Mouse (Mus musculus): ENCODE data around the gene Tsc2. TPM values are rescaled to one million over a fixed set of nuclear protein-coding genes. Genes with fewer than 3 reads are reported as not detected.
A peak's percentile ranks its signal among the peaks of the same experiment; 100 is the strongest.

Gene Tsc2
- polyA plus RNA-seq, 1 experiment, result 230 TPM

DNA sequence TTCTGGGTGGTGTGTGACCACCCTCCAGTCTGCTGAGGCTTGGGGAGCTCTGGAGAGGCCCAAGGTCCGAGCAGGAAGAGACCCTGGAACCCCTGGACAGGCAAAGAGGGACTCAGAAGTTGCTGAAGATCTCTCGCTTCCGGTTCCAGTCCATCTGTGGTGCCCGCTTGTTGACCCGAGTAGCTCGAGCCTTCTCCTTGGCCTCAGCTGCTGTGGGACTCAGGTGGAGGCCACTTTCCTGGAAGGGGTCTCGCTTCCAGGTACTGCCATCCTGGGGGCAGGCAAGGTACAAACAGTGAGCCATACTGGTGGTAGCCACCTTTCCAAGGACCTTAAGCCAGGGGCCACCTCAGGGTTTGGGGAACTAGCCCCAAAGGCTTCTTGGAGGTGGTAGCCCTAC, 7.7 kb upstream of the Tsc2 start:
- no peak overlapping the region for H3K4me3 ChIP-seq (replicated peaks; ENCODE audit: extremely low read depth, low read depth, low read length)
- H3K4me1 ChIP-seq (ENCODE audit: control insufficient read depth, insufficient read depth, low read length), result peaks cover 49% of the 10 kb centered on the region
- no peak for TF ChIP-seq CTCF (IDR thresholded peaks at IDR 0.05; ENCODE audit: insufficient read depth, low read length)
- no peak for TF ChIP-seq POLR2A (IDR thresholded peaks at IDR 0.05; ENCODE audit: borderline replicate concordance, extremely low read depth, low read depth, low read length)
- DNase-seq, result peak; percentile 9
- 76% methylated on average over 7 of the region's 7 CpGs for WGBS

DNA sequence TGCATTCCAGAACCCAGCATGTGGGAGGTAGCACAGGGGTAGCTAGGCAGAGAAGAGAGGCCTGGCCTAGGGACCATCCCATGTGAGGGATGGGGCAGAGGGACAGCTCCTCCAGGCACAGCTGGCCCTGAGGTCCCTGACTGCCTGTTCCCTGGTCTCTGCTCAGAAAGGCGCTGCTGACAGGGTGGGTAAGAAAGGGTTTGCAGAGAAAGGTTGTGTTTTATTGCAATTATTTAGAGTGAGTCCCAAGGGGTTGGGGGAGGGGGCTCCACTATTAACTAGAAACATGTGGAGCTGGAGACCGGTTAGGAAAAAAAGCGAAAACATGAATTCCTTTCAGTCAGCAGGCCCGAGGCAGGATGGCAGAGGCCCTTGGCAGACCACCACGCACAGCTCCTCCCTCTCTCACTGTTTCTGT, 7.2 kb upstream of the Tsc2 start:
- no peak for DNase-seq
- WGBS, result 55% methylated on average over 5 of the region's 5 CpGs
- H3K4me3 ChIP-seq (replicated peaks; ENCODE audit: extremely low read depth, low read depth, low read length), result no peak overlapping the region
- peaks cover 52% of the 10 kb centered on the region for H3K4me1 ChIP-seq (ENCODE audit: control insufficient read depth, insufficient read depth, low read length)
- TF ChIP-seq POLR2A (IDR thresholded peaks at IDR 0.05; ENCODE audit: borderline replicate concordance, extremely low read depth, low read depth, low read length) (no peak), CTCF (IDR thresholded peaks at IDR 0.05; ENCODE audit: insufficient read depth, low read length) (no peak)

DNA sequence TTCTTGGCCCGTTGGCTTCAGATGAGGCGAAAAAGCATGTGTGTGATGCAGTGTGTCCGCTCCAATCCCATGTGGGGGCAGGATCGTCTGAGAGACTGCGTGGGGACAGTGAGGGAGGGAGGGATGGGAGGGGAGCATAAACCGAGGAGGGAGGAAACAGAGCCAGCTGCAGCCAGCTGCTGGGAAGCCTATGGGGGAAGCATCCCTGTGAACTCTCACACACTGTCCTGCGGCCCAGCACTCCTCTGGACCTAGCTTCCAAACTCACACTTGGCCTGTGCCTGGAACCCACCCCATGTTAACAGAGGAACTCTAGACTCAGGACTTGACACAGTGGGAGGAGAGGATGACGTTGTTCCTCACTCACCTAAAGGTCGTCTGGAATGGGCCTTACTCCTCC, 6.4 kb upstream of the Tsc2 start:
- no peak for DNase-seq
- TF ChIP-seq POLR2A (IDR thresholded peaks at IDR 0.05; ENCODE audit: borderline replicate concordance, extremely low read depth, low read depth, low read length), result no peak
- TF ChIP-seq CTCF (IDR thresholded peaks at IDR 0.05; ENCODE audit: insufficient read depth, low read length), result no peak
- 48% methylated on average over 9 of the region's 9 CpGs for WGBS
- H3K4me3 ChIP-seq (replicated peaks; ENCODE audit: extremely low read depth, low read depth, low read length), result no peak overlapping the region
- H3K4me1 ChIP-seq (ENCODE audit: control insufficient read depth, insufficient read depth, low read length), result peaks cover 56% of the 10 kb centered on the region

DNA sequence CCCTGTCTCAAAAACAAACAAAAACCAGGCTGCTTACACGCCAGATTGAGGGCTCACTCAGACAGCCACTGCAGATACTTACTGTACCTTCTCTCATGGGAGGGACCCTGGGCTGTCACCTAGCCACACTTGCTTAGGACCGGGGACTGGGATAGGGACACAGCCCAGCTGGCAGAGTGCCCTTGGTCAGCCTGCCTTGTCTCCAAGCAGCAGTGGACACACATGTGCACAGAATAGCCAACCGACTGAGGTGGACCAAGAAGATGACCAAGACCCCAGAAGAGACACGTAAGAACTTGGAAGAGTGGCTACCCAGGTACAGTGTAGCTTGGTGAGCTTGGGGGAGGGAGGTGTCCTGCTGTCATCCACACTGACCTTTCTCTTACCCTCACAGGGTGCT, 5.8 kb upstream of the Tsc2 start:
- no peak overlapping the region for H3K4me3 ChIP-seq (replicated peaks; ENCODE audit: extremely low read depth, low read depth, low read length)
- WGBS, result 48% methylated on average over 4 of the region's 4 CpGs
- DNase-seq, result peak; percentile 21
- no peak for TF ChIP-seq POLR2A (IDR thresholded peaks at IDR 0.05; ENCODE audit: borderline replicate concordance, extremely low read depth, low read depth, low read length)
- H3K4me1 ChIP-seq (ENCODE audit: control insufficient read depth, insufficient read depth, low read length), result peaks cover 60% of the 10 kb centered on the region

DNA sequence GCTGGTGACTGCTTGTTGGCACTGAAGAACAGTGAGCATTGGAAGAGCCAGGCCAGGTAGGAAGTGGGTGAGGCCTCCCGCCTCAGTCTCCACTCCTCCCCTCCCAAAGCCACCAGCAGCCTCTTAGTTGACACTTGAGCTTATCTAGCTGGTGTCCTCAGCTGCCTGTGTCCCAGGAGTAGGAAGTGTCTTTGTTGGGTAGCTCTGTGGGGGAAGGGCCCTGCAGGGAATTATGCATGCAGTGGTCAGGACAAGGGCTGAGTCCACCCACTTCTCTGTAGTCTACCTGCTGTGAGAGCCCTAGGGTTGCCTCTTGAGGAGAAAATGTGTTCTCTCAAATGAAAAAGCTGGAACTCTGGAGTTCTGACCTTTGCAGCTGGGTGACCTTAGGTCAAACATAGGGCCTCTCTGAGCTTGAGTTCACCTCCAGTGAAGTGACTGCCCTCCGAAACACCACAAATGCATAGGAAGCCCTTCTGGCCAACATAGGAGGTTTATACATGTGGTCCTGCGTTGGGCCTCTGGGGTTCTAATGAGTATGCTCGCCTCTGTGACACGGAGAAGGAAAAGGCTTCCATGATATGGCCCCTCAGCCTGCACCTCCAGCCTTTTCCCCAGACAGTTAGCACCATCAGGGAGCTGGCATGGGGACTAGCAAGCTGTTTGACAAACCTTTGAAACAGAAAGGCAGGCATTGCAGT, 4.5 kb upstream of the Tsc2 start:
- 54% methylated on average over 5 of the region's 5 CpGs for WGBS
- H3K4me1 ChIP-seq (ENCODE audit: control insufficient read depth, insufficient read depth, low read length), result peaks cover 62% of the 10 kb centered on the region
- TF ChIP-seq CTCF (IDR thresholded peaks at IDR 0.05; ENCODE audit: insufficient read depth, low read length) (no peak), POLR2A (IDR thresholded peaks at IDR 0.05; ENCODE audit: borderline replicate concordance, extremely low read depth, low read depth, low read length) (peak; percentile 46; the same call in 1 of the 2 replicates)
- H3K4me3 ChIP-seq (replicated peaks; ENCODE audit: extremely low read depth, low read depth, low read length), result no peak overlapping the region
- DNase-seq, result peak; percentile 64

DNA sequence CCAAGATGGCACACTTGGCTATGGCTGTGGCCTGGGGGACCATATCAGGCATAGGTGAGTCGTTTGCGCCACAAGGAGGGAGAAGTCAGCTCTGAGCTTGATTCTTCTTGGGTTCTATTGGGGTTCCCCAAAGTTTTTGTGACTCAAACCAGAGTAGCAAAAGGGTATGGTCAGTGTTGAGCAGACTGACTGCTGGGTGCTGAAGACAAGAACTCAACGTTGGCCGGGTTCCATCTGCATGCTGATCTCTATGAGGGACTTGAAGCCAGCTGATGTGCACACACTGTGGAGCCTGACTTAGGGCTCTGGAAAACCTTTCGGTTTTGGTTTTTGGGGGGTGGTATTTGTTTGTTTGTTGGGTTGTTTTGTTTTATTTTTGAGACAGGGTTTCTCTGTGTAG, 3.3 kb upstream of the Tsc2 start:
- 68% methylated on average over 5 of the region's 5 CpGs for WGBS
- DNase-seq, result peak; percentile 9
- no peak for TF ChIP-seq POLR2A (IDR thresholded peaks at IDR 0.05; ENCODE audit: borderline replicate concordance, extremely low read depth, low read depth, low read length)
- no peak for TF ChIP-seq CTCF (IDR thresholded peaks at IDR 0.05; ENCODE audit: insufficient read depth, low read length)

DNA sequence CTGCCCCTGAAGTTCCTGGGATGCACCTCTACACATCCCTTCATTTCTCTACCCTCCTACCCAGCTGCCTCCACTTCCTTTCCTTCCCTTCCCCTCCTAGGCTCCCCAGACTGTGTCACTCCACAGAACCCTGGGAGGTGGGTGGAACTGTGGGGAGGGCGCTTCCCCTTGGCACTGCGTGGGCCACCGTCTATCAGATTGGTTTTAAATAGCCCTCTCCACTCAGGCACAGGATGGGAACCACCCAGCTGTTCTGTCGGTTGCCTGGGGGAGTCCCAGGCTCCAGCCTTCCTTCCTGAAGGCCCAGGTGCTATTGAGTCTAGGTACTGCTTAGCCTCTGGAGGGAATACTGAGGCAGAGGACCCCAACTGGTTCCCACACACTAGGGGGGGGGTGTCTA, 2.6 kb upstream of the Tsc2 start:
- peaks cover 53% of the 10 kb centered on the region for H3K4me1 ChIP-seq (ENCODE audit: control insufficient read depth, insufficient read depth, low read length)
- 38% methylated on average over 4 of the region's 4 CpGs for WGBS
- DNase-seq, result peak; percentile 46
- peak; percentile 43; the same call in 1 of the 2 replicates for TF ChIP-seq POLR2A (IDR thresholded peaks at IDR 0.05; ENCODE audit: borderline replicate concordance, extremely low read depth, low read depth, low read length)
- TF ChIP-seq CTCF (IDR thresholded peaks at IDR 0.05; ENCODE audit: insufficient read depth, low read length), result no peak
- H3K4me3 ChIP-seq (replicated peaks; ENCODE audit: extremely low read depth, low read depth, low read length), result no peak overlapping the region

More for the DNA sequence above, 3.3 kb upstream of the Tsc2 start:
- H3K4me3 ChIP-seq (replicated peaks; ENCODE audit: extremely low read depth, low read depth, low read length), result no peak overlapping the region
- H3K4me1 ChIP-seq (ENCODE audit: control insufficient read depth, insufficient read depth, low read length), result peaks cover 59% of the 10 kb centered on the region

DNA sequence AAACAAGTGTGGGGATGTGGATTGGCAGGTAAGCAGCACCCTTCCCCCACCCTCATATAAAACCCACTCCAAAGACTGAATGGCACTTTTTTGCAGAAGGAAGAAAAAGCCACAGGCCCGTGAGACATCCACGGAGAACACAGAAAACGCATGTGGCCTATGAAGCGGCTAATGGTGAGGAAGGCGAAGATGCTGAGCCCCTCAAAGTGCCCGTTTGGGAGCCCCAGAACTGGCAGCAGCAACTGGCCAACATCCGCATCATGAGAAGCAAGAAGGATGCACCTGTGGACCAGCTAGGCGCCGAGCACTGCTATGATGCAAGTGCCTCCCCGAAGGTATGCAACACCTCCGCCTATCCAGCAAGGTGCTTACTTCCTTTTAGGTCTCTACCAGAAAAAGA, 1.4 kb upstream of the Tsc2 start:
- TF ChIP-seq POLR2A (IDR thresholded peaks at IDR 0.05; ENCODE audit: borderline replicate concordance, extremely low read depth, low read depth, low read length), result no peak
- TF ChIP-seq CTCF (IDR thresholded peaks at IDR 0.05; ENCODE audit: insufficient read depth, low read length), result no peak
- peak; percentile 10 for DNase-seq
- WGBS, result 92% methylated on average over 11 of the region's 11 CpGs
- H3K4me3 ChIP-seq (replicated peaks; ENCODE audit: extremely low read depth, low read depth, low read length), result no peak overlapping the region
- peaks cover 46% of the 10 kb centered on the region for H3K4me1 ChIP-seq (ENCODE audit: control insufficient read depth, insufficient read depth, low read length)

DNA sequence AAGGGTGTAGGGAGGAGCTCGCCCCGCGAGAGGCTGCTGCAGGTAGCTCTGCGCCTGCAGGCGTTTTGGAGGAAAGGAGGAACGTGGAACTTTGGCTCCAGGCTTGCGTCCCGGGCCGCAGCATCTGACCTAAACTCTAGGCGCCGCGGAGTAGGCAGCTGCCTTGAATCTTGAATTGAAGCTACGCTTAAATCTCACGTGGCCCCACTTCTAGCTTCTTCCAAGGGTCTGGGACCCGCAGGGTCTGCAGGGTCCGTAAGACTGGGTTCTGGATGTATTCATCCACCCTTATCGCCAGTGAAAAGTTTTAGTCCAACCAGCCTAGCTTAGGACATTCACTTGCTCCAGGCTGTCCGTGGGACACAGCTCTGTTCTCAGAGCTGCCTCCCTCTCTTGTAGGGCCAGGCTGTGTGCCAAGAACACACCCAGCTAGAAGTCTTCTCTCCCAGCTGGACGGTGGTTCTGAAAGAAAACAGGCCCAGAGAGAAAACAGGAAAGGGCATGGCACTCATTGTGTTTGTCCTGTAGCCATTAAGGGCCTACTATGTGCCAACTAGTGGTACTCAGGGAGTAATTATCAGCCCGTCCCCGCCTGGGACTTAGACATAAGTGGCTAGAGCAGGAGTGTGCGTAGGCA, 501 bp upstream of the Tsc2 start:
- Histone ChIP-seq H3K4me1 (ENCODE audit: control insufficient read depth, insufficient read depth, low read length) (peaks cover 40% of the 10 kb centered on the region), H3K4me3 (replicated peaks; ENCODE audit: extremely low read depth, low read depth, low read length) (peak overlapping the region; percentile 95)
- DNase-seq, result peak; percentile 76
- WGBS, result 4% methylated on average over 22 of the region's 22 CpGs
- no peak for TF ChIP-seq CTCF (IDR thresholded peaks at IDR 0.05; ENCODE audit: insufficient read depth, low read length)
- peak; percentile 96; the same call in 1 of the 2 replicates for TF ChIP-seq POLR2A (IDR thresholded peaks at IDR 0.05; ENCODE audit: borderline replicate concordance, extremely low read depth, low read depth, low read length)

DNA sequence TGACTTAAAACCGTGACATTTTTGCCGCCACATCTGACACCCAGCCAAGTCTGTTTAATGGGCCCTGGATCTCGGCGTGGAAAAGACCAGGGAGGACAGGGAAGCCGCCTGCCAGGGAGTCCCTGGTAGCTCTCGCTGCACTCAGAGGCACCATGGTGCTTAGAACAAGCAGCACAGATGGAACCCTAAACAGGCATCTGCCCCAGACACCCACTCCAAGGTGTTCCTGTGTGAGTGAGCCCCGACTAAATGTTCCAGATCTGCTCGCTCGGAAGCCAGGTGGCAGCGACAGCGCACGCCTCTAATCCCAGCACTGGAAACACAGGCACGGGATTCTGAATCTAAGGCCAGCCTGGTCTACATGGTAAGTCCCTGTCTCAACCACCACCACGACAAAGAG, 2.4 kb downstream of the Tsc2 start:
- peaks cover 21% of the 10 kb centered on the region for H3K4me1 ChIP-seq (ENCODE audit: control insufficient read depth, insufficient read depth, low read length)
- H3K4me3 ChIP-seq (replicated peaks; ENCODE audit: extremely low read depth, low read depth, low read length), result no peak overlapping the region
- 87% methylated on average over 14 of the region's 14 CpGs for WGBS
- DNase-seq, result no peak
- no peak for TF ChIP-seq CTCF (IDR thresholded peaks at IDR 0.05; ENCODE audit: insufficient read depth, low read length)
- no peak for TF ChIP-seq POLR2A (IDR thresholded peaks at IDR 0.05; ENCODE audit: borderline replicate concordance, extremely low read depth, low read depth, low read length)

Measured in lung, adult 2 months (tissue).